In the genomic region with DNA sequence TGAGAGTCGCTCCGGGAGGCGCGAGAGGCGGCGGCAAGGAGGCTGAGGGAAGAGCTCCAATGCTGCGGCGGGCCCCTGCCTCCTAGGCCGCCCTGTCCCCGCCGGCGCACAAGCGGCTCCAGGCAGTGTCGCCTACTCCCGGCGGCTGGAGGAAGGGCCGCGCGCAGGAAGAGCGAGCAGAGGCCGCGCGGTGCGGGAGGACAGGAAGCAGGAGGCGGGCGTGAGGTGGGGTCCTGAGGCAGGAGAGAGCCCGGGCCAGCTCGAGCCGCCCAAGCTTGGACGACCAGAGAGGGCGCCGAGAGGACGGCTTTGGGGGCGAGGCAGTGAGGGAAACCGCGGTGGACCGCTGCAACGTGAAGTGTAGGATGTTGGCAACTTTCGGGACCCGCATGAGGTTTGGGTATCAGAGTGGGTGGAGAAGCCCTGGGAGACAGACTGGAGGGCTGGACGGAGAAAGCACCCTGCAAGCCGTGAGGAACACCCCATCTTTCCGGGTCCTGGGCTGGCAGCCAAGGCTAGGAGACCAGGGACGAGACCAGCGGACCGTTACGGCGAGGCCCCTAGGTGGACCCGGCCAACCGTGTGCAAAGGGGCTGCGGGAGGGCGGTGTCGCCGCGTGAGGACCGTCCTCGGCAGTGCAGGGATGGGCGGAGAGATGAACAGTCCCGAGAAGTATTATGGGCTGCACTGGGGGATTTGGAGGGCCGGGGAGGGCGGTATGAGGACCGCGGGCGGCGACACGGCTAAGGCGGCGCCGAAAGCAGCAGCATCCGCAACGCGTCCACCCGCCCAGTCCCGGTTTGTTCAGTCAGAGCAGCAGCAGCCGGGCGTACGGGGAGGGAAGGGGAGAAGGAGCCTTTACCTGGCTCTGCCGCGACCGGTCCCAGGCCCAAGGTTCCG, we compare ENCODE assay signal across 8 mouse cellular contexts. TPM values are rescaled to one million over a fixed set of nuclear protein-coding genes. Genes with fewer than 3 reads are reported as not detected.
DNase-seq lines count a peak whose midpoint lies in the region; ATAC-seq and TF ChIP-seq lines count a peak whose summit lies in the region.

No protein-coding gene starts in this region.

- WGBS in hindbrain, embryonic 10.5 days: under 1% methylated on average over 81 of the region's 81 CpGs

- intact Hi-C loops in left cerebral cortex, postnatal 25 days (cut with DNase I): loop anchor here (5.0 kb wide), 3 partner anchors 94 to 234 kb away; no protein-coding TSS in a partner anchor

- H3K4me1 ChIP-seq in hindbrain, embryonic 10.5 days (replicated peaks): peaks cover 70% of the 10 kb centered on the region

- CTCF ChIA-PET in Patski (lab: Charles Lee): interaction anchor here (0.8 to 1.3 kb wide), 4 partner anchors 21 to 236 kb away, joined by 3 to 5 read pairs (median 3); no protein-coding TSS in a partner anchor

- H3K4me3 ChIP-seq in hindbrain, embryonic 10.5 days: peak overlapping the region; percentile 87

- H3K27me3 ChIP-seq in Patski: no peaks in the 10 kb centered on the region
- H3K27me3 ChIP-seq in hindbrain, embryonic 10.5 days (ENCODE audit: insufficient read depth, poor library complexity, severe bottlenecking): no peaks in the 10 kb centered on the region

- no peaks in the 10 kb centered on the region for H3K9me3 ChIP-seq in hindbrain, embryonic 10.5 days

- peak overlapping the region; percentile 96 for H3K27ac ChIP-seq in hindbrain, embryonic 10.5 days

- no peak for TF ChIP-seq CTCF in Patski (IDR thresholded peaks at IDR 0.05)

- peak; percentile 10 for ATAC-seq in Patski
- ATAC-seq in megakaryocyte progenitor cell, adult 5-6 weeks (replicated peaks; ENCODE audit: poor library complexity): peak; percentile 23

- POLR2A ChIA-PET in Patski (lab: Charles Lee): interaction anchor here (0.7 to 0.8 kb wide), 2 partner anchors 59 to 122 kb away, joined by 3 to 4 read pairs; no protein-coding TSS in a partner anchor

- peaks cover 5% of the 10 kb centered on the region; the same call in 1 of the 2 replicates for H3K36me3 ChIP-seq in hindbrain, embryonic 10.5 days

- in situ Hi-C loops in Patski (cut with MboI; ENCODE audit: low pct_unique_long_range_greater_than_20kb): no loop called here

- no peak for DNase-seq in Patski (ENCODE audit: low read depth, low spot score)
- peak; percentile 78 for DNase-seq in cerebellum, adult 8-10 months
- DNase-seq in forelimb bud, embryonic 11.5 days (ENCODE audit: low read depth, low spot score): peak; percentile 48
- peak; percentile 79 for DNase-seq in hindbrain, embryonic 10.5 days (ENCODE audit: low spot score)
- DNase-seq in left cerebral cortex, postnatal 25 days (ENCODE audit: low spot score in 2 of 2): peak; percentile 65 to 69
- DNase-seq in right cerebral cortex, postnatal 25 days: peak; percentile 76
- peak; percentile 63 to 71 for DNase-seq in urinary bladder, postnatal 4 days (ENCODE audit: low spot score in 2 of 2)

RNA-seq across cellular contexts. Expression of a gene that starts 0.5 kb away (rescaled TPM):
- 29.4 TPM for polyA plus RNA-seq in Patski (2021)
- polyA plus RNA-seq in hindbrain, embryonic 10.5 days (2016; fragmentation: Nextera tagmentation; extraction: Ambion mirVana): 17.2 TPM in 2 replicates
- total RNA-seq in left cerebral cortex, postnatal 25 days (2021): 10 to 100 TPM; 82.7 to 83.7 TPM
- total RNA-seq in megakaryocyte progenitor cell, adult 5-6 weeks (2015): 32.5 and 40.9 TPM in 2 replicates
- total RNA-seq in megakaryocyte progenitor cell, adult 5-6 weeks (2017): 12.0 and 14.8 TPM in 2 replicates

RNA-seq across cellular contexts. Expression of a gene that starts 1.1 kb away (rescaled TPM):
- 2.3 TPM for polyA plus RNA-seq in Patski (2021)
- polyA plus RNA-seq in hindbrain, embryonic 10.5 days (2016; fragmentation: Nextera tagmentation; extraction: Ambion mirVana): 4.3 and 5.7 TPM in 2 replicates
- total RNA-seq in left cerebral cortex, postnatal 25 days (2021): 1 to 10 TPM; 1.1 to 1.2 TPM
- 9.8 and 11.4 TPM in 2 replicates for total RNA-seq in megakaryocyte progenitor cell, adult 5-6 weeks (2015)
- total RNA-seq in megakaryocyte progenitor cell, adult 5-6 weeks (2017): 3.4 and 5.2 TPM in 2 replicates
